Mouse (Mus musculus) liver, postnatal 0 days (tissue): ENCODE data around the gene Gcc1. TPM values are rescaled to one million over a fixed set of nuclear protein-coding genes. Genes with fewer than 3 reads are reported as not detected.

Source experiments
- ATAC-seq: fragments of 200-750 bp; cut with Nextera tagmentation; 2 replicates; pipeline ENCODE4 v1.8.0; 2017; ENCODE audit warnings: mild to moderate bottlenecking, moderate library complexity
- DNase-seq: peaks from one replicate; pipeline ENCODE4 v3.0.0-alpha.2; 2016
- H3K27ac ChIP-seq: fragments of 300-500 bp; sonication (generic); 2 replicates; pipeline ENCODE4 v1.5.1; 2014; ENCODE audit warnings: antibody characterized with exemption, moderate library complexity, mild to moderate bottlenecking, low read depth
- H3K27me3 ChIP-seq: fragments of 300-500 bp; sonication (generic); 2 replicates; pipeline ENCODE4 v1.6.1; 2014; ENCODE audit warnings: low read length, control low read depth, mixed read lengths; ENCODE audit not compliant: insufficient read depth
- H3K36me3 ChIP-seq: fragments of 300-500 bp; sonication (generic); replicated peaks from 2 replicates; pipeline ENCODE4 v1.6.1; 2014; ENCODE audit warnings: mild to moderate bottlenecking, control low read depth, low read length, moderate library complexity, mixed read lengths; ENCODE audit not compliant: insufficient read depth
- H3K4me1 ChIP-seq: fragments of 300-500 bp; sonication (generic); 2 replicates; pipeline ENCODE4 v1.6.1; 2014; ENCODE audit warnings: antibody characterized with exemption, mild to moderate bottlenecking, control low read depth; ENCODE audit not compliant: insufficient read depth
- H3K4me2 ChIP-seq: fragments of 300-500 bp; sonication (generic); 2 replicates; pipeline ENCODE4 v1.6.1; 2014; ENCODE audit warnings: low read depth, mild to moderate bottlenecking, low read length, moderate library complexity, mixed read lengths
- H3K4me3 ChIP-seq: fragments of 300-500 bp; sonication (generic); 2 replicates; pipeline ENCODE4 v1.5.1; 2014; ENCODE audit warnings: low read depth, low read length
- H3K9ac ChIP-seq: fragments of 300-500 bp; sonication (generic); replicated peaks from 2 replicates; pipeline ENCODE4 v1.6.1; 2014; ENCODE audit warnings: mild to moderate bottlenecking, moderate library complexity
- H3K9me3 ChIP-seq: fragments of 300-500 bp; sonication (generic); 2 replicates; pipeline ENCODE4 v1.6.1; 2016; ENCODE audit warnings: mild to moderate bottlenecking, control low read depth, low read length, mixed read lengths
- CTCF ChIP-seq: sonication (generic); IDR thresholded peaks from 2 replicates; pipeline ENCODE4 v1.5.1; 2016; ENCODE audit warnings: antibody characterized with exemption, low read depth
- EP300 ChIP-seq: IDR thresholded peaks from 2 replicates; pipeline ENCODE4 v1.6.1; 2016; ENCODE audit warnings: antibody characterized with exemption, low read depth, mild to moderate bottlenecking
- WGBS: fragments of 180-500 bp; shearing (Covaris S2); extraction: QIAGEN DNeasy Blood & Tissue Kit; methylation state at CpG from one replicate; pipeline ENCODE4 v1.1.7; 2014; ENCODE audit not compliant: insufficient replicate concordance; 5-methylcytosine and 5-hydroxymethylcytosine counted together
- polyA plus RNA-seq: library from polyadenylated mRNA; unstranded; fragments of >200 nt; fragmentation: Nextera tagmentation; extraction: Ambion mirVana; gene quantifications from 2 replicates; pipeline ENCODE4 v1.2.1, GENCODE M21; 2015

Gene Gcc1
- polyA plus RNA-seq, 1 experiment from 2014 or later: 2.9 TPM

GRCm38 (mm10) chr6:28385169-28385568 is 43.0 kb downstream of the Gcc1 start:
- ATAC-seq (no peak), DNase-seq (no peak)
- H3K36me3 ChIP-seq: no peaks in the 10 kb centered on the region
- no peak overlapping the region for H3K4me2 ChIP-seq
- H3K9ac ChIP-seq: no peak overlapping the region
- no peak overlapping the region for H3K4me3 ChIP-seq
- no peaks in the 10 kb centered on the region for H3K27me3 ChIP-seq
- H3K4me1 ChIP-seq: no peaks in the 10 kb centered on the region
- no peaks in the 10 kb centered on the region for H3K9me3 ChIP-seq
- WGBS: 68% methylated on average over 3 of the region's 3 CpGs
- H3K27ac ChIP-seq: no peak overlapping the region
- no peak for TF ChIP-seq CTCF
- TF ChIP-seq EP300: no peak

GRCm38 (mm10) chr6:28381983-28382382 is 46.2 kb downstream of the Gcc1 start:
- ATAC-seq (no peak), DNase-seq (no peak)
- H3K4me1 ChIP-seq: no peaks in the 10 kb centered on the region
- H3K27me3 ChIP-seq: no peaks in the 10 kb centered on the region
- WGBS: 29% methylated on average over 4 of the region's 4 CpGs
- H3K4me2 ChIP-seq: no peak overlapping the region
- no peak overlapping the region for H3K4me3 ChIP-seq
- no peaks in the 10 kb centered on the region for H3K9me3 ChIP-seq
- TF ChIP-seq CTCF: peak; percentile 25; the same call in 1 of the 2 replicates
- no peak for TF ChIP-seq EP300
- H3K9ac ChIP-seq: no peak overlapping the region
- no peaks in the 10 kb centered on the region for H3K36me3 ChIP-seq
- no peak overlapping the region for H3K27ac ChIP-seq

- Histone ChIP-seq H3K4me2 (no peak overlapping the region), H3K27ac (no peak overlapping the region), H3K4me1 (no peaks in the 10 kb centered on the region), H3K4me3 (no peak overlapping the region), H3K9me3 (no peaks in the 10 kb centered on the region), H3K36me3 (no peaks in the 10 kb centered on the region), H3K9ac (no peak overlapping the region), H3K27me3 (no peaks in the 10 kb centered on the region)
- 74% methylated on average over 6 of the region's 6 CpGs for WGBS
- ATAC-seq: no peak
- DNase-seq: no peak
- TF ChIP-seq CTCF: no peak
- TF ChIP-seq EP300: no peak
These were observed 58.1 kb downstream of the Gcc1 start for GRCm38 (mm10) chr6:28369966-28370683.

DNA sequence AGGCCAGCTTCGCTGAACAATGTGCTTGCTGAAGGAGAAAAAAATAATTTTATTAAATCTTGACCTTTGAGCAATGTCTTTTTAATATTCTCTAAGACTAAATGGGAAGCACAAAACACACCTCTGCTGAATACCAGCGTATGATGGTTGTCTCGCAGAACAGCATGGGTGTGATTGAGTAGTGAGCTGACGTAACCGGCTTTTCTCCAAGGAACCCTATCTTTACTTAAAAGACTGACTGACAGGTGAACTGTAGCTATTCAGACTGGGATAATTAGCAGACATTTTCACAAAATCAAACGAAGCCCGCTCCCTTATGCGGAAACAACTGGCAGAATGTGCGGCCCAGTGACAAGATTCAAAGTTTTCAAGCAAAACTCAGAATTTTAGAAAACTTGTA is 60.6 kb downstream of the Gcc1 start:
- 86% methylated on average over 9 of the region's 9 CpGs for WGBS
- no peak overlapping the region for H3K9ac ChIP-seq
- no peaks in the 10 kb centered on the region for H3K4me1 ChIP-seq
- H3K4me3 ChIP-seq: no peak overlapping the region
- no peaks in the 10 kb centered on the region for H3K27me3 ChIP-seq
- H3K4me2 ChIP-seq: no peak overlapping the region
- H3K9me3 ChIP-seq: no peaks in the 10 kb centered on the region
- no peak overlapping the region for H3K27ac ChIP-seq
- ATAC-seq: no peak
- no peak for DNase-seq
- TF ChIP-seq EP300 (no peak), CTCF (no peak)
- H3K36me3 ChIP-seq: no peaks in the 10 kb centered on the region

Other genes with a start within 250 kb of the Gcc1 start
- gene Zfp800, start 30.4 kb downstream of the Gcc1 start, polyA plus RNA-seq: 16.1 and 17.1 TPM in 2 replicates
- gene Arf5, start 4.8 kb downstream of the Gcc1 start, polyA plus RNA-seq: 272 and 288 TPM in 2 replicates
- gene Fscn3, start 601 bp downstream of the Gcc1 start, polyA plus RNA-seq: 0.06 and 0.11 TPM in 2 replicates
- not detected in 2 replicates for gene Pax4, start 21.0 kb upstream of the Gcc1 start, polyA plus RNA-seq
- 29.7 and 34.9 TPM in 2 replicates for gene Snd1, start 46.7 kb upstream of the Gcc1 start, polyA plus RNA-seq